Mouse (Mus musculus): ENCODE results near the gene Wfikkn1. TPM values are rescaled to one million over a fixed set of nuclear protein-coding genes. Genes with fewer than 3 reads are reported as not detected.
A peak's percentile ranks its signal among the peaks of the same experiment; 100 is the strongest.

The Wfikkn1 gene
- polyA plus RNA-seq, 1 experiment = 2.9 TPM

DNA sequence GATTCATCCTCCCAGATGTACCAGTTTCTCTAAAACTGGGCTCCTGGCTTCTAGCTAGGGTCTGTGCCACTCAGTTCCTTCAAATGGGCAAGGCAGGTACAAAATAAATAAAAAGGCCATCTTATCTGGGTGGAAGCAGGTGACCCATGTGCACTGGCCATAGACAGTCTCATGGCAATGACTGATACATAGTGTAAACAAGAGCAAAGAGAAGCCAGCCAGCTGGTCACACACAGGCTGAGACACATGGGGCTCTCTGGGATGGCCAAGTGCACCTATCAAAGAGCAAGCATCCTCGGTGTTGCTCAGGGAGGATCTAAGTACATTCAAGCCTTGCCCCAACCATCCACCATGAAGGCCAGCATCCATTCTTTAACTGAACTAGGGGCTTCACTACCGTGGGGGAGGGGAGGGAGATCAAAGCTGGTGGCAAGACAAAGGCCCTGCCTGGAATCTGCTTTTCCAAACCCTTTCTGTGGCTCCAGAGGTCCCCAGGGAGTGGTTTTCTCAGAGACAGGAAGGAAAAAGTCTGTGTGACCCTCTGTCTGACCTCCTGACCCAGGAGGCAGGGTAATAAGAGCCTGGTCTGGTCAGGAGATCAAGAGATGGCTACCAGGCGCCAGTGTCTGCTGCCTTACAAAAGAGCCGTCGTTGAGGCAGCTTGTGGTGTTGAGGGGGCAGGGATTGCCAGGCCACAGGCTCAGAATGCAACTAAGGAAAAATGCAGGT lies 419 bp upstream of the Wfikkn1 start:
- TF ChIP-seq CTCF (IDR thresholded peaks at IDR 0.05; ENCODE audit: borderline replicate concordance, control insufficient read depth, extremely low read depth, insufficient read depth, low read length, poor library complexity) (no peak), POLR2A (IDR thresholded peaks at IDR 0.05; ENCODE audit: control insufficient read depth, extremely low read depth, insufficient read depth, low read length, poor library complexity) (no peak)

DNA sequence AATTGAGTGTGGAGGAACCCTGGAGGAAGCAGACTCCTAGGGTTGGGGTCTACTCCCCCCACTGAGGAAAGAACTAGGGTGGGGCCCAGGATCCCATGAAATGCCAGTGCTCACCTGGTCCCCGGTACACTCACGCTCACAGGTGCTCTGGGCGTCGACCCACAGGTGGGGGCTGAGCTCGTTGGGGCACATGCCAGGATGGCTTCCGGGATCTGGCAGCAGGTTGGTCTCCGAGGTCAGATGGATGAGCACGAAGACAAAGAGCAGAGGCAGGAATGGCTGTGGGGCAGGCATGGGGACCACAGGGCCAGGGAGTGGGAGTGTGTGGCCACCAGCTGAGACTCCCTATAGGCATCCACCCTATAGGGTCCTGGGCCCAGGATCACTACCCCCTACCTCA lies 908 bp downstream of the Wfikkn1 start:
- Histone ChIP-seq H3K4me3 (ENCODE audit: control insufficient read depth, insufficient read depth, low read length) (no peak overlapping the region), H3K27me3 (ENCODE audit: control insufficient read depth, insufficient read depth, low read length) (no peaks in the 10 kb centered on the region), H3K27ac (ENCODE audit: control insufficient read depth, insufficient read depth, low read length) (no peak overlapping the region), H3K36me3 (ENCODE audit: control insufficient read depth, insufficient read depth, low read length) (peaks cover 3% of the 10 kb centered on the region; the same call in 1 of the 2 replicates), H3K4me1 (replicated peaks; ENCODE audit: control insufficient read depth, insufficient read depth, low read length) (peaks cover 9% of the 10 kb centered on the region)
- no peak for TF ChIP-seq POLR2A (IDR thresholded peaks at IDR 0.05; ENCODE audit: control insufficient read depth, extremely low read depth, insufficient read depth, low read length, poor library complexity)
- no peak for TF ChIP-seq CTCF (IDR thresholded peaks at IDR 0.05; ENCODE audit: borderline replicate concordance, control insufficient read depth, extremely low read depth, insufficient read depth, low read length, poor library complexity)
- WGBS = 96% methylated on average over 8 of the region's 8 CpGs
- DNase-seq = no peak

More for the DNA sequence above, 419 bp upstream of the Wfikkn1 start:
- no peak for DNase-seq
- no peak overlapping the region for H3K4me3 ChIP-seq (ENCODE audit: control insufficient read depth, insufficient read depth, low read length)
- no peaks in the 10 kb centered on the region for H3K27me3 ChIP-seq (ENCODE audit: control insufficient read depth, insufficient read depth, low read length)
- H3K36me3 ChIP-seq (ENCODE audit: control insufficient read depth, insufficient read depth, low read length) = peaks cover 3% of the 10 kb centered on the region; the same call in 1 of the 2 replicates
- peaks cover 5% of the 10 kb centered on the region for H3K4me1 ChIP-seq (replicated peaks; ENCODE audit: control insufficient read depth, insufficient read depth, low read length)
- no peak overlapping the region for H3K27ac ChIP-seq (ENCODE audit: control insufficient read depth, insufficient read depth, low read length)
- WGBS = 75% methylated on average over 5 of the region's 5 CpGs

DNA sequence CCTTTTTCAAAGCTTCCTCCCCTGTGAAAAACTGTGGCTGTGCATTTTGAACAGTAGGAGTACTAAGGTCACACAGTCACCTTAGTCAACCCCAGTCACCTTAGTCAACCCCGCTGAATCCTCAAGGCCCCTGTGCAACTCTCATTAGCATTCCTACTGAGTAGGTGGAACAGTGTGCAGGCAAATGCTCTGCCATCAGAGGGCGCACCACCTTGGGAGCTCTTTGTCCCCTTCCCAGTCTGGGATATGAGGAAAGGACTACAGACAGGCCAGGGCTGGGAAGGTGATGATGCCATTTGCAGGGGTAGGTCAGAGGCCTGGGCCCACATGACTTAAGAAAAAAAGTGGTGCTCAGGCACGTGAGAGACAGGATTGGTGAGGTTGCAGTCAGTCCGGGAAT lies 1.4 kb downstream of the Wfikkn1 start:
- H3K4me3 ChIP-seq (ENCODE audit: control insufficient read depth, insufficient read depth, low read length) = no peak overlapping the region
- peak; percentile 36; the same call in 1 of the 2 replicates for TF ChIP-seq CTCF (IDR thresholded peaks at IDR 0.05; ENCODE audit: borderline replicate concordance, control insufficient read depth, extremely low read depth, insufficient read depth, low read length, poor library complexity)
- TF ChIP-seq POLR2A (IDR thresholded peaks at IDR 0.05; ENCODE audit: control insufficient read depth, extremely low read depth, insufficient read depth, low read length, poor library complexity) = no peak
- H3K4me1 ChIP-seq (replicated peaks; ENCODE audit: control insufficient read depth, insufficient read depth, low read length) = peaks cover 13% of the 10 kb centered on the region
- DNase-seq = no peak
- 91% methylated on average over 4 of the region's 4 CpGs for WGBS
- peaks cover 1% of the 10 kb centered on the region; the same call in 1 of the 2 replicates for H3K36me3 ChIP-seq (ENCODE audit: control insufficient read depth, insufficient read depth, low read length)
- H3K27ac ChIP-seq (ENCODE audit: control insufficient read depth, insufficient read depth, low read length) = no peak overlapping the region
- H3K27me3 ChIP-seq (ENCODE audit: control insufficient read depth, insufficient read depth, low read length) = no peaks in the 10 kb centered on the region

DNA sequence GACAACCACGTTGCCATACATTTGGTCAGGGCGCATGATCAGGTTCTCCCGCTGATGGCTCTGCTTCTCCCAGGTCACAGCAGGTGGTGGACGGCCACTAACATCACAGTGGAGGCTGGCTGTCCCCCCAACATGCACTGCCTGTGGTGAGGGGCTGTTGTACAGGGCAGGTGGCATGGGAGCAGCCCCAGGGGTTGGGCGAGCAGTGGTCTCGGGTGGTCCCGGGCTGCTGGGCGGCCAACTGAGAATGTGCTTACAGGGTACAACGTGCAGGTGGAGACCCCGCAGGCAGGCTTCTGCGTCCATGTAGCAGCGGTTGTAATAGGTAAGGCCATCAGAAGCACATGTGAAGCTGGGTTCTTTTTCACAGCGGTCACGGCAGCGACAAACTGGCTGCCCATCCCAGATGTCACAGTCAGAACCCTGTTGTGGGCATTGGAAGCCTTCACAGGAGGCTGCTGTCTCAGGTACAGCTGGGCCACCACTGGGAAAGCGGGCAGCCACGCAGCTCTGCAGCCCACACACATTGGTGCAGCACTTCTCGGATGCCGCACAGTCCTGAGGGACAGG lies 2.0 kb downstream of the Wfikkn1 start:
- H3K4me3 ChIP-seq (ENCODE audit: control insufficient read depth, insufficient read depth, low read length) = no peak overlapping the region
- H3K4me1 ChIP-seq (replicated peaks; ENCODE audit: control insufficient read depth, insufficient read depth, low read length) = peaks cover 17% of the 10 kb centered on the region
- no peak overlapping the region for H3K27ac ChIP-seq (ENCODE audit: control insufficient read depth, insufficient read depth, low read length)
- WGBS = 96% methylated on average over 19 of the region's 19 CpGs
- H3K27me3 ChIP-seq (ENCODE audit: control insufficient read depth, insufficient read depth, low read length) = no peaks in the 10 kb centered on the region
- DNase-seq = no peak
- no peak for TF ChIP-seq CTCF (IDR thresholded peaks at IDR 0.05; ENCODE audit: borderline replicate concordance, control insufficient read depth, extremely low read depth, insufficient read depth, low read length, poor library complexity)
- no peak for TF ChIP-seq POLR2A (IDR thresholded peaks at IDR 0.05; ENCODE audit: control insufficient read depth, extremely low read depth, insufficient read depth, low read length, poor library complexity)
- H3K36me3 ChIP-seq (ENCODE audit: control insufficient read depth, insufficient read depth, low read length) = no peaks in the 10 kb centered on the region; the same call in 1 of the 2 replicates

DNA sequence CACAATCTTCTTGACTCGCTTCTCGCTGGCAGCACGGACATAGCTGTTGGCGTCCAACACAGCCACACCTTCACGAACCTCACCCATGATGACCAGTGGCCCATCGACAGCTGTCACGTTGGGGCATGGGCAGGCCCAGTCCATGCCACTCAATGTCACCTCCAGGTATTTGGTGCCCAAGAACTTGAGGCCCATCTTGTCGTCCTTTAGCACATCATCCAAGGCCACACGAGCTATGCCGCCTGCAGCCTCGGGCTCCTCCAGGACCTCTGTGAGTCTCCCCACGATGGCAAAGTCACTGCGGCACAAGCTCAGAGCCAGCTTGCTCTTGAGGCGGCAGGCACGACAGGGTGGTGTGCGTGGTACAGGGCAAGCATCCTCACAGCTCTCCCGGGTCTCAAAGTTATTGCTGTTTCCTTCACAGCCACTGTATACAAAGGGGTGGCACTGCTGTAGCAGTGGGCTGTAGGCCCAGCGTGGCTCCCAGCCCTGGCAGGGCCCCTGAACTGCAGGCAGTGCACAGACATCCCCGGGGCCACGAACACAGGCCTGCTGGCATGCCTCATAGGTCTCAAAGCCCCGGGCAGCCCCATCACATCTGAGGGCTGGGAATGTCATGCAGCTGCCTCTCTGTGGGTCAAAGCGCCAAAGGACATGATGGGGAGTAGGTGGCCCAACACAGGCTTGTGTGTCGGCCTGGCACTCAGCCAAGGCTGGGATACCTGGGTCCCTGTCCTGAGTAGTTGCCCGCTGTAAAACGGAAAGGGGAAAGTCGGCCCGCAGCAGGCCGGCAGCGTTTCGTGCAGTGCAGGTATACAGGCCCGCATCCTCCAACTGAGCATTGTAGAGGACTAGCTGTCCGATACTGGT lies 2.7 kb downstream of the Wfikkn1 start:
- no peak overlapping the region for H3K4me3 ChIP-seq (ENCODE audit: control insufficient read depth, insufficient read depth, low read length)
- 97% methylated on average over 32 of the region's 32 CpGs for WGBS
- no peaks in the 10 kb centered on the region for H3K36me3 ChIP-seq (ENCODE audit: control insufficient read depth, insufficient read depth, low read length)
- TF ChIP-seq POLR2A (IDR thresholded peaks at IDR 0.05; ENCODE audit: control insufficient read depth, extremely low read depth, insufficient read depth, low read length, poor library complexity) (no peak), CTCF (IDR thresholded peaks at IDR 0.05; ENCODE audit: borderline replicate concordance, control insufficient read depth, extremely low read depth, insufficient read depth, low read length, poor library complexity) (no peak)
- H3K27ac ChIP-seq (ENCODE audit: control insufficient read depth, insufficient read depth, low read length) = no peak overlapping the region
- peaks cover 17% of the 10 kb centered on the region for H3K4me1 ChIP-seq (replicated peaks; ENCODE audit: control insufficient read depth, insufficient read depth, low read length)
- H3K27me3 ChIP-seq (ENCODE audit: control insufficient read depth, insufficient read depth, low read length) = no peaks in the 10 kb centered on the region
- DNase-seq = no peak

DNA sequence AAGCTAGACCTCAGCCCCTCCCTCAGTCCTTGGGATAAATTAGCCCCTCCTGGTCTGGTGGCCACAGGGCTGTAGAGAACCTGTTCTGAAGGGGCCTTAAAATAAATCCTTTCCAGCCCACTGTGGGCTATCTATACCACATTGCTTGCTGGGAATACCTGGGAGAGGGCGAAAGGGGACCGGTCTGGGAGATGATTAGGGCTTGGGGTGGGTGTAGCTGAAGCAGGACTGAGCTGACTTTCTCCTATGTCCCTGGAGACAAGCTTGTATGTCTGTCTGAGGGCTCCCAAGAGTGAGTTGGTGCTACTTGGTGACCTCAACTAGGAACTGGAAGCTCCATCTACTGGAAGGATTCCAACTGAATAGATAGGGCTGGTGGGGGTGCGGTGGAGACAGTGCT lies 3.6 kb downstream of the Wfikkn1 start:
- Histone ChIP-seq H3K27me3 (ENCODE audit: control insufficient read depth, insufficient read depth, low read length) (no peaks in the 10 kb centered on the region), H3K36me3 (ENCODE audit: control insufficient read depth, insufficient read depth, low read length) (no peaks in the 10 kb centered on the region), H3K27ac (ENCODE audit: control insufficient read depth, insufficient read depth, low read length) (no peak overlapping the region), H3K4me3 (ENCODE audit: control insufficient read depth, insufficient read depth, low read length) (no peak overlapping the region), H3K4me1 (replicated peaks; ENCODE audit: control insufficient read depth, insufficient read depth, low read length) (peaks cover 17% of the 10 kb centered on the region)
- TF ChIP-seq POLR2A (IDR thresholded peaks at IDR 0.05; ENCODE audit: control insufficient read depth, extremely low read depth, insufficient read depth, low read length, poor library complexity) (no peak), CTCF (IDR thresholded peaks at IDR 0.05; ENCODE audit: borderline replicate concordance, control insufficient read depth, extremely low read depth, insufficient read depth, low read length, poor library complexity) (no peak)
- no peak for DNase-seq
- 94% methylated on average over 3 of the region's 3 CpGs for WGBS
